Mouse (Mus musculus): ENCODE data around the gene Znrd1.

GRCm38 (mm10) chr17:36942791-36943471 is 15.4 kb downstream of the Znrd1 start, which contains the start of gene Rnf39:
- no peak for TF ChIP-seq TAL1 (conservative IDR thresholded peaks at IDR 0.05; ENCODE audit: low read depth, low read length)
- no peak for TF ChIP-seq CTCF (IDR thresholded peaks at IDR 0.05; ENCODE audit: low read depth, low read length)
- TF ChIP-seq GATA1 (IDR thresholded peaks at IDR 0.05; ENCODE audit: borderline replicate concordance, low read length) = no peak
- TF ChIP-seq POLR2AphosphoS5 (IDR thresholded peaks at IDR 0.05; ENCODE audit: insufficient replicate concordance, low read depth, low read length) = no peak
- no peak for TF ChIP-seq GATA2 (IDR thresholded peaks at IDR 0.05; ENCODE audit: borderline replicate concordance, low read depth, low read length)
